Mouse (Mus musculus) layer of hippocampus, adult 9-10 months (tissue): ENCODE measurements around the gene C1qtnf9.

Experiments
- DNase-seq: peaks from one replicate; pipeline ENCODE4 v3.0.0; 2022; ENCODE audit warnings: low spot score

The C1qtnf9 gene

DNA sequence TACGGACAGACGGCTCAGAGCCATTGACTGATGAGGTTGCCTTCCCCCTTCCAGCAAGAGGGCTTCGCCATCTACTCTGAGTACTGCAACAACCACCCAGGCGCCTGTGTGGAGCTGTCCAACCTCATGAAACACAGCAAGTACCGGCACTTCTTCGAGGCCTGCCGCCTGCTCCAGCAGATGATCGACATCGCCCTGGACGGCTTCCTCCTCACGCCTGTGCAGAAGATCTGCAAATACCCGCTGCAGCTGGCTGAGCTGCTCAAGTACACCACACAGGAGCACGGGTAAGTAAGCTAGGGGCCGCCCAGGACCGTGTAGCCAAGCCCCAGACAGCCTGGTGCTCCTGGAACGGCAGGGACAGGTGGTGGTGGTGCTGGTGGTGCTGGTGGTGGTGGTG lies 16.4 kb upstream of the C1qtnf9 start:
- DNase-seq = no peak

DNA sequence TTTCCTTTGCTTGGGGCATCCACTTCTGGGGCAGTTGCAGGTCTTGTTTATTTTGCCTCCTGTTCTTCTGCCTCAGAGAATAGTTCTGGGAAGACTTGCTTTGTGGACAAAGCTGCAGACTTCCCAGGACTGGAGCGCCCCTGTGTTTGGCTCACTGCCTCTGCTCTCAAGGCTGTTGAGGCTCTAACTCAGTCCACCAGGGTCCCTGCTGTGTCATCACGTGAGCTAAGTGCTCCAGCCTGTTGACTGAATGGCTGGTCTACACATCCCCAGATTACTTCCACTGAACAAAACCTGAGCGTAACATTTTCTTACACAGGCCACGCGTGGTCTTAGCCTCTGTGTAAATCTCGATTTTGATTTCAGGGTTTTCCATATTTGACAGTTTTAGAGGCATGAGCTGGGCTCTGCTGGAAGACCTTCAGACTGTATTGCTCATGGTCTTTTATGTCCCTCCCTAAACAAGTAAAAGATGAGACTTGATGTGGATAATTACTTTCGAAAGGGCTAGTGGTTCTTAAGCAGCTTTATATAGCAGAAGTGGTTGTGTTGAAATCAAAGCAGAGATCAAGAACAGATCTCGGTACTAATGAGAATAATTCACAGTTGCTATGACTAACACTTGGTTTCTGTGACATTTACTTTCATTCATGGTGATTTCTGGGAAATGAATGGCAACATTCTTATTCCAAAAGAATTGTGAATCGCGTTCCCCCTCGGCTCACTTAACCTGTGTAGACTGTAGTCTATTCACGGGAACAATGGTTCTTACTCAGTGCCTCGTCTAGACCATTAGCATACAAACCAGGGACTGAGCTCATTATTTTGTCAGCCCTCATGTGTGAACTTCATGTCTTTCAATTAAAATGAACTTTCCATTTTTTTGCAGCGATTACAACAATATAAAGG lies 14.8 kb upstream of the C1qtnf9 start:
- no peak for DNase-seq

GRCm38 (mm10) chr14:60753801-60754126 lies 14.2 kb upstream of the C1qtnf9 start:
- DNase-seq = no peak

DNA sequence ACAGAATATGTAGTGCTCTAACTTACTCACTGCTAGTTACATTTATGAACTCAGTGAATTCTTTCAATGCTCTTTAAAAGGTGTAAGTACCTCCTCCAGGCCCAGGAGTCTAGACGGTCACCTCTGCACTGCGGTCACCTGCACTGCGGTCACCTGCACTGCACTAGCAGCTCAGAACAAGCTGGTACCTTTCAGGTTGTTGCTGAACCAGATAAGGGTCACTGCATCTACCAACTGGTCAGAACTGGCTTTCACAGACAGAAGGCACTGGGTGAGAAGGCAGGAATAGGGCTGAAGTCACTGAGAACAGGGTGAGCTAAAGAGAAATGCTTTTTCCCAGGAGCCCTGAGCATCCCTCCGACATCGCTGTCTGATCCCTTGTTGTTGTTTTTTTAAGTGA lies 13.3 kb upstream of the C1qtnf9 start:
- DNase-seq = no peak

GRCm38 (mm10) chr14:60756271-60756670 lies 11.7 kb upstream of the C1qtnf9 start:
- no peak for DNase-seq

DNA sequence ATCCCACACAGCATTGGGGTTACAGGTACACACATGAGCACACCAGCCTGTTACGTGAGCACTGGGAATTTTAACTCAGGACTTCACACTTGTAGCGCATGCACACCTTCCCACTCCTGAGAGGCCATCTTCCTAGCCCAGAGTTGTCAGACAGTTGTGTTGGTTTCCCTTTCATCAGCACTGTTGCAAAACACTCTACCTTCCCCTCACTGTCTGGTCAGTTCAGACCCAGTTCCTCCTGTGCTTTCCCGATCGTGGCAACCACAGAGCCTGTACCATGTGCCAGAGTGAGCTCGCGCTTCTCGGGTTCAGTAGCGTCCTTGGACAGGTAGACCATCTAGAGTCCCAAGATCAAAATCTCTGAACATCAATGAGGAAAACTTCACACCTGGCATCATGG lies 10.7 kb upstream of the C1qtnf9 start:
- DNase-seq = no peak

DNA sequence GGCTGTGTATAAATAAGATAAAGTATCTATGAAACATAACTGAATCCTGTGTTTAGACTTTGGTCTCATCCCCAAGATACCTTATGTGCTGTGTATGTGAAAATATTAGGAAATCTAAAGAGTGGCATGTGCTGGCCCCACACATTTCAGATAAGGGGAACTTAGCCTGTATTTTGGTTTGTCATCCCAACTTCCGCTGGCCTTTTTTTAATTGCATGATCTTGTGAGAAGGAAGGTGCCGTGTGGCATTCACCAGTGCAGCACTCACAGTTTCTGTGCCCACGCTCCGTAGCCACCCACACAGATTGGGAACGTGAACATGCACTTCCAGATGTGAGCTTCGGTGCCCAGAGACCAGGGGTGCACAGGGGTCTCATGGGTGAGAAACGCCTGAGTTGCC lies 10.2 kb upstream of the C1qtnf9 start:
- DNase-seq = no peak

DNA sequence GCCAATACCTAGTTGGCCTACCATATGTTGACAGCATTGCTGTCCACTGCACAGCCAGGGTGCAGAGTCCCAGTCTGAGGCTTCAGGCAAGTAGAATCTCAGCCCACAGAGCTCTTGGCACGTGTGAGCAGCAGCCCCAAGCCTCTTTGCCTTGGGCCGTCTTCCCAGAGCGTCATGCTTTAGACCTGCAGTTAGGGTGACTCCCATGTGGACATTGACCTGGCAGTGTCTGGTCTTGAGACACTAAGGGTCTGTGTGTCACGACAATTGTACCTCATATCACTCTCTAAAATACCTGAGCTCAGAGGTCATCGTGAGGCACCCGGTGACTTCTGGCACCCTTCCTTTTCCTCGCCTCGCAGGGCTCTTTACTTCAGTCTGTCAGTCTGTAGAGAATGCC lies 8.8 kb upstream of the C1qtnf9 start:
- no peak for DNase-seq

GRCm38 (mm10) chr14:60761801-60762200 lies 6.1 kb upstream of the C1qtnf9 start:
- no peak for DNase-seq

DNA sequence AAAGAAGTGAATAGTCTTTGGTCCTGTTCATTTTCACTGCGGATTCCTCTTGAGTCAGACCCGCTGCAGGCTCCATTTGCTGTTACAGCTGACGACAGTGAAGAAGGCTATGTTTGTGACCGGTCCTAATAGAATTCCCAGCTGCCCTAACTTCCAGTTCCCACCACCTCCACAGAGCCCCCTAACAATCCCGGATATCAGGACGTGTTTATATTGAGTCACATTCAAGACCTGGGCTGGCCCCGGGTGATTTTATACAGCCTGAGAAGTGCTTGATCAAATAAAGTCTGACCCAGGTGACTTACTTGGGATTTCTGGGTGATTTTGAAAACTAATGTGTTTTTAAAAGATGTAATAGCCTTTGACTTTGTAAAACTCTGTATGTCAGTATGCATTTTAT lies 5.2 kb upstream of the C1qtnf9 start:
- DNase-seq = no peak

DNA sequence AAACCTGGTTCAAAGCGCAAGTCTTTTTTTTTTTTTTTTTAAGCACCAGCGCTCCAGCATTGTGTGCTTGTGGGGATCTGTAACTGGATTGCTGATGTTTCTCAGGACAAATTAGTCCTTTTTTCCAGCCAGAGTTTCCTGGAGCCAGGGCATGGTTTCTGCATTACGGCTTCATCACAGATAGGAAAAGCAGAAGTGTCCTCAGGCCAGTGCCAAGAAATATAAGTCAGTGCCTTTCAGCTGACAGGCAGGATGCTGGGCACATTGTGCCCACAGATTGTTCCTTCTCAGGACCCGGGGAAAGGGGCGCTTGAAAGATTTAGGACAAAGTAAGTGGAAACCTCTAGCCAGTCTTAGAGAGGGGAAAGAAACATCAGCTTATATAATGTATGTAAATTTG lies 4.2 kb upstream of the C1qtnf9 start:
- DNase-seq = no peak

DNA sequence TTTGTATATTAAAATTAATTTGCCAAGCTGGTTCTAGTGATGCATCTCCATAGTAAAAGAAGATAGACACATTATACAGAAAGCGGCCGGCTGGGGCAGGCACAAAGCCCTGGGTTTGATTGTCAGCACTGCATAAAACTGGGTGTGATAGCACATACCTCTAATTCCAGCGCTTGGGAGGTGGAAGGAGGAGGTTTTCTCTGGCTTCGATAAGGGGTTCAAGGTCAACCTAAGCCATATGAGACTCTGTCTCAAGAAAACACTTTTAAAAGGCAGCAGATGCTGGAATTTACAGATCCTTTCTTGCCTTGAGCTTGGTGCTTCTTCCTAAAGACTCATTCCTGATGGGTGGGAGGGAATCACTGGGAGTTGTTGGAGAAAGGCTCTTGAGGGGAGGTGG lies 3.4 kb upstream of the C1qtnf9 start:
- no peak for DNase-seq

- no peak for DNase-seq
These were observed 2.9 kb upstream of the C1qtnf9 start for GRCm38 (mm10) chr14:60765025-60765424.

- no peak for DNase-seq
These were observed 1.4 kb downstream of the C1qtnf9 start for GRCm38 (mm10) chr14:60769340-60769739.

- no peak for DNase-seq
These were observed 2.7 kb downstream of the C1qtnf9 start for GRCm38 (mm10) chr14:60770594-60770993.

DNA sequence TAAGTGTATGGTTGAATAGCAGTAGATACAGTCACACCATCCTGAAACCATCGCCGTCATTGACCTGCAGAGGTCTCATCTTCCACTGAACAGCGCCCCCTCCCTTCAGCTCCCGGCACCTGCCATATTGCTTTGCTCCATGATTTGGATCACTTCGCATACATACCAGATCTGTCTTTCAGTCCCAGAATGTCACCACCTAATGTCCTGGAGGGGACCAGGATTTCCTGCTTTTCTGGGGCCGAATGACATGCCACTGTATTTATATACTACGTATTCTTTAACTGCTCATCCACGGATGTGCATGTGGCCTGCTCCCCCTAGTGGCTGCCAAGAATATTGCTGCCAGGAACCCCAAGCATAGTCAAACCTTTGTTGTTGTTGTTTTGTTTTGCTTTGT lies 3.1 kb downstream of the C1qtnf9 start:
- DNase-seq = peak; percentile 74

GRCm38 (mm10) chr14:60773476-60773875 lies 5.5 kb downstream of the C1qtnf9 start:
- DNase-seq = no peak

GRCm38 (mm10) chr14:60776521-60776920 lies 8.6 kb downstream of the C1qtnf9 start:
- no peak for DNase-seq

DNA sequence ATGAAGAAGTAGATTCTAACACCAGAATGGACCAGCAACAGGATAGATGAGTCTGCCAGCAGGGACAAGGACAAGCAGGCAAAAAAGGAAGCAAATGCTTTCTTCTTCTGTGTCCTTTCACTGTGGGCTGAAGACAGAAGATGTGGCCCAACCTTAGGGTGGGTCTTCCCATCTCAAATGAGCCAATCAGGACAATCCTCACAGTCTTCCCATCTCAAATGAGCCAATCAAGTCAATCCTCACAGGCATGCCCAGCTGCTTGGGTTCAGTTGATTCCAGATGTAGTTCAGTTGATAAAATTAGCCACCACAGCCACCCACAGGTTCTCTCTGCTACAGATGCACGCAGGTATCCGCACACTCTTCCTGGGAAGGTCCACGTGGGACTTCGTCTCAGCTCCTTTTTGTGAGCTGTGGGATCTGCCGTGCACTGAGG lies 9.6 kb downstream of the C1qtnf9 start:
- no peak for DNase-seq

DNA sequence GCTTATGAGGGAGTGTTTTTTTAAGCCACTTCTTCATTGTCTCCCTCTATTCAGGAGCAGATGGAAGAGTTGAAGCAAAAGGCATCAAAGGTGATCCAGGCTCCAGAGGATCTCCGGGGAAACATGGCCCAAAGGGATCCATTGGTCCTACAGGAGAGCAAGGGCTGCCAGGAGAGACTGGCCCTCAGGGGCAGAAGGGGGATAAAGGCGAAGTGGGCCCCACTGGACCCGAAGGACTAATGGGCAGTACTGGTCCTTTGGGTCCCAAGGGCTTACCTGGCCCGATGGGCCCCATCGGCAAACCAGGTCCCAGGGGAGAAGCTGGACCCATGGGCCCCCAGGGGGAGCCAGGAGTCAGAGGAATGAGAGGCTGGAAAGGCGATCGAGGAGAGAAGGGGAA lies 11.3 kb downstream of the C1qtnf9 start:
- DNase-seq = no peak

- no peak for DNase-seq
These were observed 14.3 kb downstream of the C1qtnf9 start for GRCm38 (mm10) chr14:60782121-60782656.

GRCm38 (mm10) chr14:60783196-60783595 lies 15.3 kb downstream of the C1qtnf9 start:
- DNase-seq = no peak

DNA sequence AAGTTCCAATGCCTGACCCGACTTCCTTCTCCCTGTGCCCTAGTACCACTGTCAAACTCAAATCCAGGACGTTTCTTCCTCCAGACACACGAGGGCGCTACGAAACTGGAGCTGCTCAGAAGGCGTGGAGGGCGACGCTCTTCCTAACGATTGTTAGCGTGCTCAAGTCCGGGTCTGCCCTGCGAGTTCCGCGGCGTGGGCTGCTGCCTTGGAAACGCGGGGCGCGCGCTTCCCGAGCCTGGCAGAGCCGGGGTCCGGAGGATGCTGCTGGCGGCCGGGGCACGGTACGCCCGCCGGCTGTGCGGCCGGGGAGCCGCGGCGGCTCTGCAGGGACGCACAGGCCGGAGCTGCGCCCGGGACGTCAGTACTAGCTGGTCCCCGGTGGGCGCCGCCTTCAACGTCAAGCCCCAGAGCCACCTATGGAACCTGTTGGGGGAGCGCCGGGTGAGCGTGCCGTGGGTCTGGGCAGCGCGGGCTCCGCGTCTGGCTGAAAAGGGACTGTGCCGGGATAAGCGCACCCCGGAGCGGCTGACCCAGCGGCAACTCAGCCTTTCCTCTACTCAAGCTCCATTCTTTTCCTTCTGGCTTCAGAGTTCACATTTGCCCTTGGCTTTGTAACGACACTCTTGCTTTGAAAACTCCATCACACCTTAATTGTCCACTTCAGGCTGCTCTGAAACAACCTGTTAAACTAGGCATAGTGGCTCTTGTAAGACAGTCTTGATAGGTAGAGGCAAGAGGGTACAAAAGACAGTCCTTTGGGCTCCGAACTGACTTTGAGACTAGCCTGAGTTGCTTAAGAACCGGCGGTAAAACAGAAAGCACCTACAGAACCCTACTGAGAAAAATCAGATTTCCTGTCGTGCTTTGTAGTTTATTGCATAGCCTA lies 16.7 kb downstream of the C1qtnf9 start, which contains the start of gene Mipep:
Gene Mipep, plus strand, starts transcription at position 147 of the 889 bp plus-strand sequence.
- peak; percentile 56 for DNase-seq
